Mouse (Mus musculus): ENCODE results near the gene Arid1b. TPM values are rescaled to one million over a fixed set of nuclear protein-coding genes. Genes with fewer than 3 reads are reported as not detected.
A peak's percentile ranks its signal among the peaks of the same experiment; 100 is the strongest.

Gene Arid1b
- total and polyA plus RNA-seq, 3 experiments = 11.6 to 49.1 (median 32.4) TPM

DNA sequence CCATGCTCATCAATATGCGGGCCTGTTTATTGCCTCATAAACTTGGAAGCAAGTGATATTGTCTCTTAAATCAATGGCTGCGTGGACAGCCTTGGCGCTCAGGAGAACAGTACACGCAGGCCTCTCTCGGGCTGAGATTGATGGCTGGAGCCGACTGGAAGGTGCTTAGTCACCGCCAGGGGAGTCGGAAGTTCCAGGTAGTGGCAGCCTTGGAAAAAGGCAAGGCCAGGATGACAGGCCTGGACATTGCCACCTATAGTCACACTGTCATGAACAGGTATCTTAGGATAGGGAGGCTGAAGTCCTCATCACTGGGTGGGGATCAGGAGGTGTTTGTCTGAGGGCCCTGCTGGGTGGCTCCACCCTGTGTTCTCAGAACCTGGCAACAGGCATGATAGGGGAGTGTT lies 371.9 kb downstream of the Arid1b start:
- TF ChIP-seq TAL1 (conservative IDR thresholded peaks at IDR 0.05; ENCODE audit: low read depth, low read length) = no peak
- no peak for TF ChIP-seq GATA2 (IDR thresholded peaks at IDR 0.05; ENCODE audit: borderline replicate concordance, low read depth, low read length)
- TF ChIP-seq GATA1 (IDR thresholded peaks at IDR 0.05; ENCODE audit: borderline replicate concordance, low read length) = no peak
- TF ChIP-seq POLR2AphosphoS5 (IDR thresholded peaks at IDR 0.05; ENCODE audit: insufficient replicate concordance, low read depth, low read length) = no peak
- no peak for TF ChIP-seq CTCF (IDR thresholded peaks at IDR 0.05; ENCODE audit: low read depth, low read length)

DNA sequence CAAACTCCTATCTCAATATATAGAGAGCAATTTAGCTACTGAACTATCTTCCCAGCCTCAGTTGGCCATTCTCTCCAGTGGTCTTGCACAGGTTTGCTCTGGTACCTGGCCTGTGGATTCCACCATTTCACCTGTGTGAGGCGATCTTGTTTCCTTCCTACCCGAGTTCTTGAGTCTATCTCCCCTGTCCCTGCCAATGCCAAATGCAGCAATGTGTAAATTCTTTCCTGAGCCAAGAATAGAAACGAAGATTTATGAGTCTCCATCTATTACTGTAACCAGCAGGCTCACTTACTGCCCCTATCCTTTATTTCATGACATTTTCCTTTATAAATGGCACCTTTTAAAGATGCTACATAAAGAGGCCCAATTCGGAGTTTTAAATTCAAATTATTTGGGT lies 376.9 kb downstream of the Arid1b start:
- no peak for TF ChIP-seq POLR2AphosphoS5 (IDR thresholded peaks at IDR 0.05; ENCODE audit: insufficient replicate concordance, low read depth, low read length)
- no peak for TF ChIP-seq GATA1 (IDR thresholded peaks at IDR 0.05; ENCODE audit: borderline replicate concordance, low read length)
- TF ChIP-seq CTCF (IDR thresholded peaks at IDR 0.05; ENCODE audit: low read depth, low read length) = no peak
- no peak for TF ChIP-seq GATA2 (IDR thresholded peaks at IDR 0.05; ENCODE audit: borderline replicate concordance, low read depth, low read length)
- TF ChIP-seq TAL1 (conservative IDR thresholded peaks at IDR 0.05; ENCODE audit: low read depth, low read length) = no peak
- ATAC-seq (ENCODE audit: extremely low read depth, insufficient number of reproducible peaks, low FRiP score, poor library complexity, severe bottlenecking) (no peak), DNase-seq (ENCODE audit: low spot score) (no peak)
- Histone ChIP-seq H3K9me3 (replicated peaks) (no peaks in the 10 kb centered on the region; the same call in 1 of the 2 replicates), H3K4me3 (ENCODE audit: low read depth, low read length) (no peak overlapping the region), H3K36me3 (replicated peaks) (no peaks in the 10 kb centered on the region), H3K4me1 (ENCODE audit: insufficient read depth, low read depth, low read length) (no peaks in the 10 kb centered on the region), H3K27me3 (ENCODE audit: insufficient read depth, low read length) (peaks cover 34% of the 10 kb centered on the region)

More for the DNA sequence above, 371.9 kb downstream of the Arid1b start:
- Histone ChIP-seq H3K4me3 (ENCODE audit: low read depth, low read length) (no peak overlapping the region), H3K36me3 (replicated peaks) (no peaks in the 10 kb centered on the region), H3K4me1 (ENCODE audit: insufficient read depth, low read depth, low read length) (no peaks in the 10 kb centered on the region), H3K27me3 (ENCODE audit: insufficient read depth, low read length) (peaks cover 48% of the 10 kb centered on the region), H3K9me3 (replicated peaks) (no peaks in the 10 kb centered on the region; the same call in 1 of the 2 replicates)
- DNase-seq (ENCODE audit: low spot score) (no peak), ATAC-seq (ENCODE audit: extremely low read depth, insufficient number of reproducible peaks, low FRiP score, poor library complexity, severe bottlenecking) (no peak)

DNA sequence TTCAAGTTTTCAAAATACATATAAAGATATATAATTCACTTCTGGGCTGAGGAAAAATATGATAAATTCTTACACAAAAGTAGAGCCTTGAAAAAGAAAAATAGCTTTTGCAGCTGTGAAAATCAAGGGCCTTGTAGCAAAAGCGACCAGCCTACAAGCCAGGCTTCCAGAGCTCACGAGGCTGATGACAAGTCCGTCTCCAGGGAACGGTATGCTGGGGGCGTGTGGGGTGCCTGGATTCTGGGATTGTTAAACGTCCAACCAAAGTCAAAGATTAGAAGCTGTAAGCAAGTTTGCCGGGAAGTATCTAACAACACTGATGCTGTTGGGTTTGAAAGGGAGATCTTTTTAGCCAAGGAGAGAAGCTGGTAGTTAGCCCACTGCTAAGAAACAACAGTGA lies 377.4 kb downstream of the Arid1b start:
- Histone ChIP-seq H3K4me3 (ENCODE audit: low read depth, low read length) (no peak overlapping the region), H3K4me1 (ENCODE audit: insufficient read depth, low read depth, low read length) (no peaks in the 10 kb centered on the region), H3K36me3 (replicated peaks) (no peaks in the 10 kb centered on the region), H3K9me3 (replicated peaks) (no peaks in the 10 kb centered on the region; the same call in 1 of the 2 replicates), H3K27me3 (ENCODE audit: insufficient read depth, low read length) (peaks cover 33% of the 10 kb centered on the region)
- TF ChIP-seq GATA1 (IDR thresholded peaks at IDR 0.05; ENCODE audit: borderline replicate concordance, low read length) = no peak
- no peak for TF ChIP-seq POLR2AphosphoS5 (IDR thresholded peaks at IDR 0.05; ENCODE audit: insufficient replicate concordance, low read depth, low read length)
- no peak for TF ChIP-seq GATA2 (IDR thresholded peaks at IDR 0.05; ENCODE audit: borderline replicate concordance, low read depth, low read length)
- TF ChIP-seq TAL1 (conservative IDR thresholded peaks at IDR 0.05; ENCODE audit: low read depth, low read length) = no peak
- no peak for TF ChIP-seq CTCF (IDR thresholded peaks at IDR 0.05; ENCODE audit: low read depth, low read length)
- no peak for DNase-seq (ENCODE audit: low spot score)
- no peak for ATAC-seq (ENCODE audit: extremely low read depth, insufficient number of reproducible peaks, low FRiP score, poor library complexity, severe bottlenecking)

DNA sequence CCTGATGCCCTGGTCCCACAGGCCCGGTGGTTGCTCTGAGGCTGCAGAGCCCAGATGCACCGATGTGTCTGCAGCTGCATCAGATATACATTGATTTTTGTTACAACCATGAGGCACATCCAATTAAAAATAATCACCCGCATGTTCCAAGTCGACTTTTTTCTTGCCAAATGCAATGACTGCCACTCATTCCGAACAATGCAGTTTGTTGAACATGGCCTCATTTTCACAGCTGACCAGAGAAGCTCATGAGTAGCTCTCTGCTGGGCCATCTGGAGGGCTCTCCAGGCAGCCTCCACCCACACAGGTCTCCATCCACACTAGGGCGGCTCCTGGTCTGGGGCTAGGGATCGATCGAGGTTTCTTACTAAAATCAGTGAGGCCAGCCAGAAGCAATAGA lies 378.8 kb downstream of the Arid1b start:
- TF ChIP-seq GATA2 (IDR thresholded peaks at IDR 0.05; ENCODE audit: borderline replicate concordance, low read depth, low read length) (no peak), GATA1 (IDR thresholded peaks at IDR 0.05; ENCODE audit: borderline replicate concordance, low read length) (no peak), CTCF (IDR thresholded peaks at IDR 0.05; ENCODE audit: low read depth, low read length) (no peak), TAL1 (conservative IDR thresholded peaks at IDR 0.05; ENCODE audit: low read depth, low read length) (no peak), POLR2AphosphoS5 (IDR thresholded peaks at IDR 0.05; ENCODE audit: insufficient replicate concordance, low read depth, low read length) (no peak)
- H3K36me3 ChIP-seq (replicated peaks) = no peaks in the 10 kb centered on the region
- H3K4me3 ChIP-seq (ENCODE audit: low read depth, low read length) = no peak overlapping the region
- no peaks in the 10 kb centered on the region; the same call in 1 of the 2 replicates for H3K9me3 ChIP-seq (replicated peaks)
- H3K4me1 ChIP-seq (ENCODE audit: insufficient read depth, low read depth, low read length) = peaks cover 2% of the 10 kb centered on the region; the same call in 1 of the 2 replicates
- ATAC-seq (ENCODE audit: extremely low read depth, insufficient number of reproducible peaks, low FRiP score, poor library complexity, severe bottlenecking) (no peak), DNase-seq (ENCODE audit: low spot score) (no peak)
- H3K27me3 ChIP-seq (ENCODE audit: insufficient read depth, low read length) = peaks cover 33% of the 10 kb centered on the region

DNA sequence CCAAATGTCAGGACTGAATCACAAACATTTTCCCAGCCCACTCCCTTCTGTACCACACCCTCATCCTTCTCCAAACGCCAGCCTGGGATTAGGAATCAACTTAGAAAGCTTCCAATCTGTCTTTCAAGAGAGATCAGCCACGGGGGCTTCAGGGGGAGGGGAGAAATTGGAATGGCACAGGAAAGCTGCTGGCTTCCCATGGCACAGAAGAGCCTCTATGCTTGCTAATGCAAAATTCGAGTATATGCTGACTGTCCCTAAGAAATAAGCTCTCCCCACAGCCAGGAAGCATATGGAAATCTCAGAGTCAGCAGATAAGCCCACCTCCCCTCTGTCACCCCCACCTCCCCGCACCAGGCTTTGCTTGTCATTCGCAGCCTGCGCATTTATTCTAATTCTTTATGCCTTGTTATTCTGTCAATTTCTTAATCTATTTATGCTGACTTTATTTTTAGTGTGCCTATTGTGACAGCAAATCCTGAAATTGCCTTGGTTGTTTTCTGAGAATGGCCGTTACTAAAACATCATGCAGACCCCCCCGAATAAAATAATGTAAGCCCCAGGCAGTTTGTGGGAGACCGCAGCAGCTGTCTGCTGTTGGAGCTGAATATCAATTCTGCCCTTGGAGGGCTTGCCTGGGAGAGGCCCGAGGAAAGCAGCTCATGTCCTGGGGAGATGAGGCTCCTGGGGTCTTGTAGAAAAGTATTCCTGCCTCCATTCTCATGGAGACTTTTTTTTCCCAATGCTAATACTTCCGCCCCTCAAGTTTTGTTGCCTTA lies 383.2 kb downstream of the Arid1b start:
- H3K27me3 ChIP-seq (ENCODE audit: insufficient read depth, low read length) = peaks cover 20% of the 10 kb centered on the region
- no peak for ATAC-seq (ENCODE audit: extremely low read depth, insufficient number of reproducible peaks, low FRiP score, poor library complexity, severe bottlenecking)
- no peaks in the 10 kb centered on the region for H3K36me3 ChIP-seq (replicated peaks)
- TF ChIP-seq CTCF (IDR thresholded peaks at IDR 0.05; ENCODE audit: low read depth, low read length) (no peak), GATA1 (IDR thresholded peaks at IDR 0.05; ENCODE audit: borderline replicate concordance, low read length) (no peak), TAL1 (conservative IDR thresholded peaks at IDR 0.05; ENCODE audit: low read depth, low read length) (no peak), GATA2 (IDR thresholded peaks at IDR 0.05; ENCODE audit: borderline replicate concordance, low read depth, low read length) (no peak)
- DNase-seq (ENCODE audit: low spot score) = no peak
- no peaks in the 10 kb centered on the region for H3K9me3 ChIP-seq (replicated peaks)
- H3K4me3 ChIP-seq (ENCODE audit: low read depth, low read length) = no peak overlapping the region
- peaks cover 4% of the 10 kb centered on the region; the same call in 1 of the 2 replicates for H3K4me1 ChIP-seq (ENCODE audit: insufficient read depth, low read depth, low read length)

DNA sequence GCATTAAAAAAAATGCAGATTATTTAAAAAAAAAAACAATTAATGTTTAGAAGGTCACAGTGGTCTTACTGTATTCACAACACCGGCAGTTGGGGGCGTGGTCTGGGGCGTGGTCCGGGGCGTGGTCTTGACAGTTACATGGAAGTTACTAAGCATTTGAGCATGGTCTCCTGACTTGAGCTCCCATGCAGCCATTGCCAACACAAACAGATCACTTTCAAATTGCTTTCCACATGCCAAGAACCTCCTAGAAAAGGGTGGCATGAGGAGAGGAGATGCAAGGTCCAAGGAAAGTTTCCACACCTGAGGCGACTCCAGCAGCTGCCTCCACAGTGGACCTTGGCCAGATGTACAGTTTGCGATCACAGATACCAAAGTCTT lies 383.8 kb downstream of the Arid1b start:
- no peaks in the 10 kb centered on the region for H3K36me3 ChIP-seq (replicated peaks)
- DNase-seq (ENCODE audit: low spot score) (peak; percentile 12), ATAC-seq (ENCODE audit: extremely low read depth, insufficient number of reproducible peaks, low FRiP score, poor library complexity, severe bottlenecking) (no peak)
- peaks cover 20% of the 10 kb centered on the region for H3K27me3 ChIP-seq (ENCODE audit: insufficient read depth, low read length)
- no peaks in the 10 kb centered on the region for H3K9me3 ChIP-seq (replicated peaks)
- no peak for TF ChIP-seq GATA2 (IDR thresholded peaks at IDR 0.05; ENCODE audit: borderline replicate concordance, low read depth, low read length)
- TF ChIP-seq GATA1 (IDR thresholded peaks at IDR 0.05; ENCODE audit: borderline replicate concordance, low read length) = no peak
- TF ChIP-seq TAL1 (conservative IDR thresholded peaks at IDR 0.05; ENCODE audit: low read depth, low read length) = no peak
- no peak for TF ChIP-seq CTCF (IDR thresholded peaks at IDR 0.05; ENCODE audit: low read depth, low read length)
- TF ChIP-seq POLR2AphosphoS5 (IDR thresholded peaks at IDR 0.05; ENCODE audit: insufficient replicate concordance, low read depth, low read length) = no peak
- peaks cover 4% of the 10 kb centered on the region; the same call in 1 of the 2 replicates for H3K4me1 ChIP-seq (ENCODE audit: insufficient read depth, low read depth, low read length)
- H3K4me3 ChIP-seq (ENCODE audit: low read depth, low read length) = no peak overlapping the region
